Mouse (Mus musculus) heart, embryonic 12.5 days (tissue): ENCODE data around the gene Tns1. TPM values are rescaled to one million over a fixed set of nuclear protein-coding genes. Genes with fewer than 3 reads are reported as not detected.
"Not testable (repeated sequence)": the region's sequence is repeated elsewhere in the genome, so short reads cannot be mapped to it uniquely, and the experiment has no call there.

Experiments used
- ATAC-seq: fragments of 200-750 bp; cut with Nextera tagmentation; 2 replicates; pipeline ENCODE4 v1.8.0; 2017; ENCODE audit warnings: moderate TSS enrichment, moderate library complexity; ENCODE audit not compliant: insufficient number of reproducible peaks, low FRiP score
- H3K27ac ChIP-seq: fragments of 300-500 bp; sonication (generic); 2 replicates; pipeline ENCODE4 v1.5.1; 2016; ENCODE audit warnings: mild to moderate bottlenecking, moderate library complexity; ENCODE audit not compliant: poor library complexity, severe bottlenecking
- H3K27me3 ChIP-seq: fragments of 300-500 bp; sonication (generic); replicated peaks from 2 replicates; pipeline ENCODE4 v1.6.1; 2016; ENCODE audit warnings: mild to moderate bottlenecking, moderate library complexity
- H3K36me3 ChIP-seq: fragments of 300-500 bp; sonication (generic); 2 replicates; pipeline ENCODE4 v1.6.1; 2016; ENCODE audit warnings: mild to moderate bottlenecking, moderate library complexity
- H3K4me1 ChIP-seq: fragments of 300-500 bp; sonication (generic); replicated peaks from 2 replicates; pipeline ENCODE4 v1.6.1; 2016; ENCODE audit warnings: mild to moderate bottlenecking
- H3K4me2 ChIP-seq: fragments of 300-500 bp; sonication (generic); 2 replicates; pipeline ENCODE4 v1.6.1; 2016; ENCODE audit warnings: mild to moderate bottlenecking, moderate library complexity
- H3K4me3 ChIP-seq: fragments of 300-500 bp; sonication (generic); 2 replicates; pipeline ENCODE4 v1.5.1; 2016; ENCODE audit warnings: mild to moderate bottlenecking
- H3K9ac ChIP-seq: fragments of 300-500 bp; sonication (generic); 2 replicates; pipeline ENCODE4 v1.6.1; 2016; ENCODE audit warnings: mild to moderate bottlenecking, moderate library complexity
- H3K9me3 ChIP-seq: fragments of 300-500 bp; sonication (generic); replicated peaks from 2 replicates; pipeline ENCODE4 v1.6.1; 2016; ENCODE audit warnings: mild to moderate bottlenecking, moderate library complexity
- WGBS: fragments of 180-500 bp; shearing (Covaris S2); methylation state at CpG from one replicate; pipeline ENCODE4 v1.1.7; 2016; 5-methylcytosine and 5-hydroxymethylcytosine counted together
- polyA plus RNA-seq: library from polyadenylated mRNA; unstranded; fragments of >200 nt; fragmentation: Nextera tagmentation; extraction: Ambion mirVana; gene quantifications from 2 replicates; pipeline ENCODE4 v1.2.1, GENCODE M21; 2016

The Tns1 gene
- 111 and 115 TPM in 2 replicates for polyA plus RNA-seq

DNA sequence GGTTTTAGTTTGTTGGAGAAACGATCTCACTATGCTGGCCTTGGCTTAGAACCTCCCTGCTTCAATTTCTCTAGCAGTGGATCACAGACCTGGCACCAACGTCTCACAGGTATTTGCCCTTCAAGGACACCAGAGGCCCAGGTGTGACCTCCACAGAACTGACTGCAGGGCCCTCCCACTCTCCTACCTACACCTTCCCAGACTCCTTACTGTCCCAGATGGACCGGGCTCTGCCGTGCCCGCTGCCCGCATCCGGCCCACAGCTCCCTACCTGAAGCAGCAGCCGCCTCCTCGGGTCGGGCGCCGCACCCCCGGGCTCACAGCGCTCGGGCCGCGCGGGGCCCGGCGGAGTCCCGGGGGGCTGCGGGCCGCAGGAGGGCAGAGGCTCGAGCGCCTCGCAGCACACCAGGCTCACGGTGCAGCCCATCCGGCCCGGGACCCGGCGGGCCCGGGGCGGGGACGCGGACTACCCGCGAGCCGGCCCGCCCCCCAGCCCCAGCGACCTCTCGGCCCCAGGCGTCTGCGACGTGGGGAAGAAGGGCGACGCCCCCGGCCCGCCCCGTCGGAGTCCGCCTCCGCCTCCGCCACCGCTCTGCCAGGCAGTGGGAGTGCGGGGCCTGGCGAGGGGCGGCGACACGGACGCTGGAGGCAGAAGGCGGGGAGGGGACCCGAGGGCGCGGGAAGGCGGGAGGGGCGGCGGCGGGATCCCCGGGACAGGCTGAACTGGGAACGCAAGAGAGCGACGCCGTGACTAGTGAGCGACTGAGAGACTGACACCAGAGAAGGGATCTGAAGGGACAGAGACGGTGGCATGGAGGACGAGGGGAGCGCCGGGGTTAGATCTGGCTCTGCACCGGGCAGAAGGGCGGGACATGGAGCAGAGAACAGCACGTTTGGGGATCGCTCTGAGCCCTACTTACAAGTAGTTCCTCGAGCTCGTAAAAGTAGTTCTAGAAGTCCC, at the start of gene Tns1:
Gene Tns1, minus strand, starts transcription at position 429 of the 961 bp plus-strand sequence.
- WGBS: 1% methylated on average over 79 of the region's 84 CpGs
- Histone ChIP-seq H3K9ac (peak within 1 kb of the TSS; percentile 68), H3K36me3 (no peaks in the 10 kb centered on the region), H3K27ac (no peak within 1 kb of the TSS), H3K4me1 (peaks cover 26% of the 10 kb centered on the region), H3K9me3 (no peaks in the 10 kb centered on the region), H3K27me3 (peaks cover 26% of the 10 kb centered on the region; the same call in 1 of the 2 replicates), H3K4me2 (peak within 1 kb of the TSS; percentile 84), H3K4me3 (peak within 1 kb of the TSS; percentile 56)
- peak; percentile 70 for ATAC-seq

- Histone ChIP-seq H3K27me3 (no peaks in the 10 kb centered on the region), H3K4me1 (peaks cover 4% of the 10 kb centered on the region; the same call in 1 of the 2 replicates), H3K36me3 (no peaks in the 10 kb centered on the region), H3K9ac (no peak overlapping the region), H3K4me3 (no peak overlapping the region), H3K9me3 (no peaks in the 10 kb centered on the region), H3K27ac (no peak overlapping the region), H3K4me2 (no peak overlapping the region)
- WGBS: 52% methylated on average over 3 of the region's 3 CpGs
- no peak for ATAC-seq
These were observed 48.5 kb upstream of the Tns1 start for GRCm38 (mm10) chr1:74172722-74173121.

GRCm38 (mm10) chr1:74169721-74170120, 45.5 kb upstream of the Tns1 start:
- Histone ChIP-seq H3K4me2 (no peak overlapping the region), H3K9ac (no peak overlapping the region), H3K9me3 (no peaks in the 10 kb centered on the region), H3K27me3 (no peaks in the 10 kb centered on the region), H3K36me3 (no peaks in the 10 kb centered on the region), H3K27ac (no peak overlapping the region), H3K4me1 (peaks cover 3% of the 10 kb centered on the region; the same call in 1 of the 2 replicates), H3K4me3 (no peak overlapping the region)
- no peak for ATAC-seq
- WGBS: 89% methylated on average over 3 of the region's 3 CpGs

DNA sequence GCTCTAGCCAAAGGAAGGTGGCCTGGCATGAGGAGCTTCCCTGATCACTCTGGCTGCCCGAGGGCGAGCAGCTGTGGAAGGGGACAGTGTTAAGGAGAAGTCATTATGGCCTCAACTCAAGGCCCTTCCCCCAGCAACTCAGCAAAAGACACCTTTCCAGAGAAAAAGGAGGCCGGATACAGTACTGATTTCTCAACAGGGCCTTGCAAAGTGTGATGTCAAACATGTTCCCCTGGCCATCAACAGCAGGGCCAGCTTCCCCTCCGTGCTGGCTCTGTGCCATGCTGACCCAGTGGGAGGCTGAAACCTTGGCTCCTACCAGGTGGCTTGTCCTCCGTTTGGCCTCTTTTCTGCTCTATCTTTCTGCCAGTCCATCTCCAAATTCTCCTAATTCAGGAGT, 42.9 kb upstream of the Tns1 start:
- Histone ChIP-seq H3K4me3 (no peak overlapping the region), H3K9ac (no peak overlapping the region), H3K4me1 (no peaks in the 10 kb centered on the region), H3K27me3 (no peaks in the 10 kb centered on the region), H3K9me3 (no peaks in the 10 kb centered on the region), H3K36me3 (no peaks in the 10 kb centered on the region), H3K27ac (no peak overlapping the region), H3K4me2 (no peak overlapping the region)
- WGBS: 65% methylated on average over 5 of the region's 5 CpGs
- no peak for ATAC-seq

DNA sequence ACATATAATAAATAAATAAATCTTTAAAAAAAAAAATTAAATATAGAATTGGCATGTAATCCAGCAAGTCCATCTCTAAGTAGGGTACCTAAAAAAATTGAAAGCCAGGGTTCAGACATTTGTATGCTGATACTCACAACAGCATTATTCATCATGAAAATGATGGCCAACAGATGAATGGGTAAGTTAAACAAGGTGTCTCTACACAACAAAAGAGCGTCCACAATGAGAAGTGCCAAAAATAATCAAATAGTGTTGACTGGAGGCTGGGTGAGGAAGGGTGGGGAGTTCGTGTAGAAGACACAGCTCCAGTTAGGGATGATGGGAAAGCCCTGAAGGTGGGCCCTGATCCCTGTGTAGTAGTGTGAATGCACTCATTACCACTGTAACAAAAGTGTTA, 35.8 kb upstream of the Tns1 start:
- Histone ChIP-seq H3K27me3 (no peaks in the 10 kb centered on the region), H3K9me3 (no peaks in the 10 kb centered on the region), H3K4me2 (no peak overlapping the region), H3K9ac (no peak overlapping the region), H3K27ac (no peak overlapping the region), H3K36me3 (no peaks in the 10 kb centered on the region), H3K4me1 (peaks cover 19% of the 10 kb centered on the region), H3K4me3 (no peak overlapping the region)
- 42% methylated on average over 2 of the region's 2 CpGs for WGBS
- no peak for ATAC-seq

DNA sequence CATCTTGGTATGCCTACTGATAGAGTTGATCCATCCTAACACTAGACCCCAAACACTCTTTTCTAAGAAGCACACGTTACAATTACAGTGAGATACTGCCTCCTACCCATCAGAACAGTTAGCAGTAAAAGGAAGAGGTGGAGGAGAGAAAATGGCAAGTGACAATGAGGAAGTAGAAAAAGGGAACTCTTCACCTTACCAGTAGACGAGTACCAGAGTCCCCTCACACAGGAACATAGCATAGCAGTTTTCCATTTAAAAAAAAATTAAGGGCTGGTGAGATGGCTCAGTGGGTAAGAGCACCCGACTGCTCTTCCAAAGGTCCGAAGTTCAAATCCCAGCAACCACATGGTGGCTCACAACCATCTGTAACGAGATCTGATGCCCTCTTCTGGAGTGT, 35.4 kb upstream of the Tns1 start:
- H3K27me3 ChIP-seq, H3K4me3 ChIP-seq, H3K27ac ChIP-seq, H3K9me3 ChIP-seq, H3K4me2 ChIP-seq, ATAC-seq, H3K36me3 ChIP-seq, H3K9ac ChIP-seq: not testable (repeated sequence)
- H3K4me1 ChIP-seq: peaks cover 19% of the 10 kb centered on the region
- WGBS: 82% methylated on average over 5 of the region's 5 CpGs

- 0 out of 2 replicates have a peak, but pooled peaks have one; percentile 25 for ATAC-seq
- peaks cover 23% of the 10 kb centered on the region for H3K4me1 ChIP-seq
- H3K4me3 ChIP-seq: no peak overlapping the region
- 42% methylated on average over 14 of the region's 14 CpGs for WGBS
- H3K4me2 ChIP-seq: peak overlapping the region; percentile 30
- no peaks in the 10 kb centered on the region for H3K9me3 ChIP-seq
- peak overlapping the region; percentile 84 for H3K27ac ChIP-seq
- no peak overlapping the region; the same call in 1 of the 2 replicates for H3K9ac ChIP-seq
- H3K36me3 ChIP-seq: no peaks in the 10 kb centered on the region
- H3K27me3 ChIP-seq: no peaks in the 10 kb centered on the region
These were observed 32.2 kb upstream of the Tns1 start for GRCm38 (mm10) chr1:74156381-74156910.

GRCm38 (mm10) chr1:74155435-74156012, 31.3 kb upstream of the Tns1 start:
- Histone ChIP-seq H3K4me3 (no peak overlapping the region), H3K4me1 (peaks cover 32% of the 10 kb centered on the region), H3K27ac (peak overlapping the region; percentile 84; the same call in 1 of the 2 replicates), H3K9me3 (no peaks in the 10 kb centered on the region), H3K36me3 (no peaks in the 10 kb centered on the region), H3K27me3 (no peaks in the 10 kb centered on the region), H3K4me2 (no peak overlapping the region), H3K9ac (no peak overlapping the region)
- no peak for ATAC-seq
- 88% methylated on average over 6 of the region's 6 CpGs for WGBS

GRCm38 (mm10) chr1:74153461-74154184, 29.4 kb upstream of the Tns1 start, which contains the start of gene Cxcr2:
Gene Cxcr2 (plus strand): TSS chr1:74153989.
- ATAC-seq: no peak
- Histone ChIP-seq H3K4me3 (no peak within 1 kb of the TSS), H3K4me1 (peaks cover 40% of the 10 kb centered on the region), H3K27me3 (no peaks in the 10 kb centered on the region), H3K36me3 (no peaks in the 10 kb centered on the region), H3K9me3 (no peaks in the 10 kb centered on the region), H3K27ac (no peak within 1 kb of the TSS), H3K4me2 (no peak within 1 kb of the TSS), H3K9ac (no peak within 1 kb of the TSS)
- 64% methylated on average over 8 of the region's 8 CpGs for WGBS

- WGBS: 48% methylated on average over 3 of the region's 3 CpGs
- H3K4me3 ChIP-seq: no peak overlapping the region
- H3K9me3 ChIP-seq: no peaks in the 10 kb centered on the region
- H3K4me2 ChIP-seq: no peak overlapping the region
- peaks cover 45% of the 10 kb centered on the region for H3K4me1 ChIP-seq
- H3K36me3 ChIP-seq: no peaks in the 10 kb centered on the region
- H3K27ac ChIP-seq: no peak overlapping the region
- H3K27me3 ChIP-seq: no peaks in the 10 kb centered on the region
- no peak for ATAC-seq
- H3K9ac ChIP-seq: no peak overlapping the region
These were observed 26.8 kb upstream of the Tns1 start for GRCm38 (mm10) chr1:74151091-74151490.
